Mouse (Mus musculus) liver, embryonic 16.5 days (tissue): ENCODE results near the gene Gm44973. TPM values are rescaled to one million over a fixed set of nuclear protein-coding genes. Genes with fewer than 3 reads are reported as not detected.
"Not testable (repeated sequence)": the region's sequence is repeated elsewhere in the genome, so short reads cannot be mapped to it uniquely, and the experiment has no call there.

Experiments
- ATAC-seq: fragments of 200-750 bp; cut with Nextera tagmentation; 2 replicates; pipeline ENCODE4 v1.8.0; 2017; ENCODE audit warnings: low read depth, mild to moderate bottlenecking, moderate number of reproducible peaks, moderate library complexity
- H3K27ac ChIP-seq: fragments of 300-500 bp; sonication (generic); 2 replicates; pipeline ENCODE4 v1.5.1; 2014; ENCODE audit warnings: mild to moderate bottlenecking, low read length
- H3K27me3 ChIP-seq: fragments of 300-500 bp; sonication (generic); 2 replicates; pipeline ENCODE4 v1.6.1; 2014; ENCODE audit warnings: low read depth, low read length, mixed read lengths; ENCODE audit not compliant: control insufficient read depth, insufficient read depth
- H3K36me3 ChIP-seq: fragments of 300-500 bp; sonication (generic); 2 replicates; pipeline ENCODE4 v1.6.1; 2014; ENCODE audit warnings: mild to moderate bottlenecking; ENCODE audit not compliant: control insufficient read depth, insufficient read depth
- H3K4me1 ChIP-seq: fragments of 300-500 bp; sonication (generic); 2 replicates; pipeline ENCODE4 v1.6.1; 2014; ENCODE audit warnings: low read depth, low read length, mixed read lengths; ENCODE audit not compliant: control insufficient read depth
- H3K4me2 ChIP-seq: fragments of 300-500 bp; sonication (generic); 2 replicates; pipeline ENCODE4 v1.6.1; 2014; ENCODE audit warnings: low read depth, low read length, mixed read lengths
- H3K4me3 ChIP-seq: fragments of 300-500 bp; sonication (generic); 2 replicates; pipeline ENCODE4 v1.5.1; 2014; ENCODE audit warnings: low read depth, mild to moderate bottlenecking, low read length
- H3K9ac ChIP-seq: fragments of 300-500 bp; sonication (generic); 2 replicates; pipeline ENCODE4 v1.6.1; 2014; ENCODE audit warnings: low read depth, low read length
- H3K9me3 ChIP-seq: fragments of 300-500 bp; sonication (generic); replicated peaks from 2 replicates; pipeline ENCODE4 v1.6.1; 2016; ENCODE audit warnings: low read length; ENCODE audit not compliant: control insufficient read depth
- WGBS: fragments of 180-500 bp; shearing (Covaris S2); extraction: QIAGEN DNeasy Blood & Tissue Kit; methylation state at CpG from one replicate; pipeline ENCODE4 v1.1.7; 2014; ENCODE audit not compliant: insufficient replicate concordance; 5-methylcytosine and 5-hydroxymethylcytosine counted together
- polyA plus RNA-seq: library from polyadenylated mRNA; unstranded; fragments of >200 nt; fragmentation: Nextera tagmentation; extraction: Ambion mirVana; gene quantifications from 2 replicates; pipeline ENCODE4 v1.2.1, GENCODE M21; 2015

Gm44973 gene
- polyA plus RNA-seq, 1 experiment from 2014 or later = 0.58 TPM

DNA sequence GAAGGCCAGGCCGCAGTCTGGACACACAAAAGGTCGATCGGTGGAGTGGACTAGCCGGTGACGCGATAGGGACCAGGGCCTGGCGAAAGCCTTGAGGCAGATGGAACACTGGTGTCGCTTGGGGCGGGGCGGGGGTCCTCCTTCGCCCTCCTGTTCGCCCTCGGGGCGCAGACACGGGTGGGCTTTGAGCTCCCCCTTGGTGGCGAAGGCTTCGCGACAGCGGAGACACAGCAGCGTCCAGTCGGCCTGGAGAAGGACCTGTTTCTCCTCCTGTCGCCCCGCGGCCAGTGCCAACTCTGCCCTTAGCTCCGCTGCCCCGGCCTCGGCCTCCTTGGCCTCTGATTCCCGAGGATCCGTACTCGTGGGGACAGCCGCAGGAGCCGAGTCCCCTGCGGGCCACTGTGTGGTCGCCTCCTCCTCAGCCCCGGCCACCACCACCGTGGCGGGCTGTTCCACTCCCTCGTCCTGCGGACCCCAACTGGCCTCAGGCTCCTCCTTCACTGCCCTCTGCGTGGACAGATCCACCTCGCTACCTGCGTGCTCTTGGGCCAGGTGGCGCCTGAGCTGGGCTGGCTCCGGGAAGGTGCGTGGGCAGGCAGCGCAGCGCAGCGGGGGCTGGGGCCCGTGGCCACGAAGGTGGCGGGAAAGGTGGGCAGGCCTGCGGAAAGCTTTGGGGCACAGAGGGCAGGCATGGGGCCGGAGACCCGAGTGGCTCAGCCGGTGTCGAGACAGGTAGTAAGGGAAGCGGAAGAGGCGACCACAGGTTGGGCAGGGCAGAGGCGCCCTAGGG, 21.1 kb upstream of the Gm44973 start:
- Histone ChIP-seq H3K36me3 (0 out of 2 replicates have a peak, but pooled peaks cover 3% of the 10 kb centered on the region), H3K9me3 (no peaks in the 10 kb centered on the region), H3K4me2 (no peak overlapping the region), H3K4me1 (no peaks in the 10 kb centered on the region; the same call in 1 of the 2 replicates), H3K27me3 (peaks cover 20% of the 10 kb centered on the region), H3K9ac (no peak overlapping the region), H3K4me3 (no peak overlapping the region), H3K27ac (no peak overlapping the region)
- no peak for ATAC-seq
- 52% methylated on average over 59 of the region's 59 CpGs for WGBS

DNA sequence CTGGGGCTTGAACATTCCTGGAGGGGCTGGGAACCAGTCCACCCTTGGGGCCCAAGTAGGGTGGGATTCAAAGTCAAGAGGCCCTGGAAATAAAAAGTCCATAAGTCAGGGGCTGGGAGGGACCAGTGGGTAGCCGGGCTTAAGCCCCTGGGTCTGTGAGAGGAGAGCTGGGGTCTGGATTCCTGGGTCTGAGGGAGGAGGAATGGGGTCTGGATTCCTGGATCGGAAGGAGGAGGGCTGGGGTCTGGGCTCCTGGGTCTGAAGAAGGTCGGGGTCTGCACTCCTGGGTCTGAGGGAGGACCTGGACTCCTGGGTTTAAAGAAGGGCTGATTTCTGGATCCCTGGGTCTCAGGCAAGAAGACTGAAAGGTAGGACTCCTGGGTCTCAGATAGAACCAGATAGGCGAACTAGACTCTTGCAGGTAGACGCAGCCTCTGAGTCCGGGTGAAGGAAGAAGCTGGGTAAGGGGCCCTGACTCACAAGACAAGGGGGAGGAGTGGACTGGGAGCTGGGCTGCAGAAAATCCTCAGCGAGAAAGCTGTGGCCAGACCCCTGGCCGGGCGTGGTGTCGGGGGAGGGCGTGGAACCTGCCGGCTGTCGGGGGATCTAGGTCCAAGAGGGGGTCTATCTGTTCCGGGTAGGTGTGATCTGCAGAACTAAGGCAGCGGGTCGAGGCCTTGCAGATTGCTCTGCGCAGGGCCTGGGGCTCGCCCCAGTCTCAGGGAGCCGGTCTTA, 19.9 kb upstream of the Gm44973 start:
- peaks cover 20% of the 10 kb centered on the region for H3K27me3 ChIP-seq
- H3K4me1 ChIP-seq = no peaks in the 10 kb centered on the region; the same call in 1 of the 2 replicates
- 8% methylated on average over 17 of the region's 19 CpGs for WGBS
- peak overlapping the region; percentile 63 for H3K4me3 ChIP-seq
- 0 out of 2 replicates have a peak, but pooled peaks cover 3% of the 10 kb centered on the region for H3K36me3 ChIP-seq
- no peak overlapping the region for H3K27ac ChIP-seq
- H3K9ac ChIP-seq = peak overlapping the region; percentile 58
- no peaks in the 10 kb centered on the region for H3K9me3 ChIP-seq
- ATAC-seq = 0 out of 2 replicates have a peak, but pooled peaks have one; percentile 13
- peak overlapping the region; percentile 56 for H3K4me2 ChIP-seq

DNA sequence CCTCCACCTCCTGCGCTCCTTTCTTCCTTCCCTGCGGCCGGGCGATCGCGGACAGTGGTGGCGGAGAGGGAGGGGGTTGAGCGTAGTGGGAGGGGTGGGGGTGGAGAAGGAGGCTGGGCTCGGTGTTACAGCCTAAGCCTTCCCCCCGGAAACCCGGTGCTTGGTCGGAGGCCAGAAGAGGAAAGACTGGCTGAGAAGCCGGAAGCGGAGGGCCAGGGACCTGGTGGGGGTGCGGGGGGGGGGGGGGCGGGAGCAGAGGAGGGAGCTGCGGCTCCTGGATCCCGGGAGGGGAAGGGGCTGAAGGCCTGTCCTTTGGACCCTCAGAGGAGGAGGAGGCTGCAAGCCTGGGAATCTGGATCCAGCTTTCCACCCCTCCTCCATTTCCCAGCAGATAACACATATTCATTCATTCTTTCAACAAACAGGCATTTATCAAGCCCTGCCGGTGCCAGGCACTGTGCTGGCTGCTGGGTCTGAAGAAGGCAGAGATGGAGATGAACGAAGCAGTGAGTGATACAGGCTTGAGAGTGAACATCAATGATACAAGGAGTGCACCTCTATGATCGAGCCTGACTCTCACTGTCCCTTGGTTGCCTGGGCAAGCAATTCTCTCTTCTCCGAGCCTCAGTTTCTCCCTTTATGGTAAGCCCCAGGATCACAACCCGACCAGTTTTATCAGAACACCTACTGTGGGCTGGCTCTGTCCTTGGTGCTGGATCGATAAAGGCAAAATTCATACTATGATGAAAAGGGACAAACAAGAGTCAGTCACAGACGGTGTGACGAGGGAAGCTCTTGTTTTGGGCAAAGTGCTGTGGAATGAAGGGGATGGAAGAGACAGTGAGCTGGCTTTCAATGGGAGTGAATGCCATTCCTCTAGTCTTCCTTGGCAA, 19.0 kb upstream of the Gm44973 start, which contains the start of gene Zfp579:
Zfp579 (minus strand) TSS at position 156 of the 893 bp plus-strand sequence.
- Histone ChIP-seq H3K9me3 (no peaks in the 10 kb centered on the region), H3K9ac (peak within 1 kb of the TSS; percentile 58), H3K4me2 (peak within 1 kb of the TSS; percentile 56), H3K27ac (no peak within 1 kb of the TSS; the same call in 1 of the 2 replicates), H3K4me3 (peak within 1 kb of the TSS; percentile 63), H3K36me3 (0 out of 2 replicates have a peak, but pooled peaks cover 3% of the 10 kb centered on the region), H3K27me3 (peaks cover 20% of the 10 kb centered on the region), H3K4me1 (no peaks in the 10 kb centered on the region; the same call in 1 of the 2 replicates)
- 12% methylated on average over 12 of the region's 26 CpGs for WGBS
- peak; percentile 73 for ATAC-seq

DNA sequence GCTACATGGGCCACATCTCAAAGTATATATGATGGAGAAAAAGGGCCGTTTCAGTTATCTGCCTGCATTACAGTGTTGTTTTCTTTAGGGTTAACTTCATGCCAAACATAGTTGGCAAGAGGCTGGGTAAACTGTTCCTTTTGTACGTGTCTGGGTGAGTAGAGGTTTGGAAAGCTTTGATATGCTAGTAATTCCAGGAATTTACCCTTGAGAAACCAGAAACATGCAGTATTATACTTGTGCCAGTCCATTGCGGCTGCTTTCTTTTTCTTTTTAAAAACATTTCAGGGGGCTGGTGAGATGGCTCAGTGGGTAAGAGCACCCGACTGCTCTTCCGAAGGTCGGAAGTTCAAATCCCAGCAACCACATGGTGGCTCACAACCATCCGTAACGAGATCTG, 18.4 kb upstream of the Gm44973 start:
- Histone ChIP-seq H3K9ac (no peak overlapping the region), H3K27me3 (peaks cover 20% of the 10 kb centered on the region), H3K4me1 (no peaks in the 10 kb centered on the region; the same call in 1 of the 2 replicates), H3K27ac (no peak overlapping the region), H3K36me3 (0 out of 2 replicates have a peak, but pooled peaks cover 3% of the 10 kb centered on the region), H3K4me2 (no peak overlapping the region), H3K9me3 (no peaks in the 10 kb centered on the region), H3K4me3 (no peak overlapping the region)
- 64% methylated on average over 6 of the region's 8 CpGs for WGBS
- ATAC-seq = no peak

DNA sequence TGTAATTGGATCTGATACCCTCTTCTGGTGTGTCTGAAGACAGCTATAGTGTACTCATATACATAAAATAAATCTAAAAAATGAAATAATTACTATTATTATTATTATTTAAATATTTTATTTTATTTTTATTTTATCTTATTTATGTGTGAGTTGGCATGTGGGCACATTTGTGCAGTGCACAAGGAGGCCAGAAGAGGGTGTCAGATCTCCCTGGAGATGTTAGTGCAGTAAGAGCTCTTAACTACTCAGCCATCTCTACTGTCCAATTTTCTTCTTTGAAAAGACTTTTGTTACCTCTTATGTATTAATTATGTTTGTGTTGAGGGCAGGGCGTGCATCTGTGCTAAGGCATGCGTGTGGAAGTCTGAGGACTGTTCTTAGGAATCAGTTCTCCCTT, 15.4 kb upstream of the Gm44973 start:
- H3K9ac ChIP-seq = no peak overlapping the region
- ATAC-seq = no peak
- H3K9me3 ChIP-seq = no peaks in the 10 kb centered on the region; the same call in 1 of the 2 replicates
- H3K4me3 ChIP-seq = no peak overlapping the region
- WGBS = 29% methylated on average over 2 of the region's 2 CpGs
- no peak overlapping the region for H3K4me2 ChIP-seq
- H3K4me1 ChIP-seq = no peaks in the 10 kb centered on the region; the same call in 1 of the 2 replicates
- H3K36me3 ChIP-seq = no peaks in the 10 kb centered on the region
- no peak overlapping the region for H3K27ac ChIP-seq
- H3K27me3 ChIP-seq = peaks cover 5% of the 10 kb centered on the region

DNA sequence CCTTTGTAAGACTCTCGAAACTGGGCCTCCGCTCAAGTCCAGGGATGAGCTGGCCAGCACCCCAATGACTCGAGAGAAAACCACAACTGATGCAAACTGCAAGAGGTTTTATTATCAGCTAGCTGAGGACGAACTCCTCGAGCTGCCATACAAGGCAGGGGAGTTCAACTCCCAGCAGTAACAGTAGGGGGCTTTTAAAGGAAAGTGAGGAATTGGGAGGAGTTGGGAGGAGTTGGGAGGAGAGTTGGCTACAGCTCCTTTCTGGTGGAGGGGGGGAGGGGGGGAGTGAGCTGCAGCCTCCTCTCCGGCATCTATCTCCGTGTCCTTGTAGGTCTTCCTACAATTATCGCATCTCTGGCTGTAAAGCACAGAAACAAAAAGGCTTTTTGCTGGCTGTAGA, 12.4 kb upstream of the Gm44973 start:
- not testable (repeated sequence) for H3K4me1 ChIP-seq, H3K9me3 ChIP-seq, ATAC-seq, H3K4me3 ChIP-seq, H3K9ac ChIP-seq, H3K4me2 ChIP-seq, H3K27ac ChIP-seq, H3K27me3 ChIP-seq
- 57% methylated on average over 8 of the region's 8 CpGs for WGBS
- peaks cover 10% of the 10 kb centered on the region for H3K36me3 ChIP-seq

DNA sequence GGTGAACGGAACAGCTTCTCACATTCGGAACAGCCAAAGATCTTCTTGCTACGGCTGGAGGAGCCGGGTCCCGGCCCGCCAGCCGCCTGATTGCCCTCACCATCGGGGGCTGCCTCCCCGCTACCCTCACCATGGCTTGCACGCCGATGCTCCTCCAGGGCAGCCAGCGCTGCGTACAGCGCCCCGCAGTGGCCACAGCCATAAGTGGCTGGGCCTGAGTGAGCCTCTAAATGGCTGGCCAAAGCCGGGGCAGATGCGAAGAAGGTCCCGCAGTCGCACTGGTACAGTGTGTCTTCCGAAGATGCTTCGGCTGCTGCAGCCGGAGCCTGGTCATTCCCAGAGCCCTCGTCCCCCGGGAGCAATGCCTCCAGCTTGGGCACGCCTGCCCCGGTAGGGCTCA, 7.1 kb upstream of the Gm44973 start:
- Histone ChIP-seq H3K4me1 (peaks cover 3% of the 10 kb centered on the region), H3K27ac (no peak overlapping the region), H3K4me2 (no peak overlapping the region), H3K9me3 (no peaks in the 10 kb centered on the region), H3K4me3 (no peak overlapping the region), H3K9ac (no peak overlapping the region), H3K36me3 (peaks cover 56% of the 10 kb centered on the region), H3K27me3 (no peaks in the 10 kb centered on the region)
- WGBS = 90% methylated on average over 26 of the region's 26 CpGs
- no peak for ATAC-seq
